Mouse (Mus musculus) kidney, embryonic 14.5 days (tissue): Measurements from ENCODE around the gene Zbtb39. TPM values are rescaled to one million over a fixed set of nuclear protein-coding genes. Genes with fewer than 3 reads are reported as not detected.

ENCODE experiments used
- polyA plus RNA-seq: library from polyadenylated mRNA; unstranded; fragments of >200 nt; fragmentation: Nextera tagmentation; extraction: Ambion mirVana; gene quantifications from 2 replicates; pipeline ENCODE4 v1.2.1, GENCODE M21; 2014

The Zbtb39 gene
- polyA plus RNA-seq, 1 experiment from 2014 or later, result 7.6 TPM

Other genes starting within 250 kb of the Zbtb39 start
- gene Stac3, start 237.9 kb upstream of the Zbtb39 start, polyA plus RNA-seq, result 0.39 and 0.50 TPM in 2 replicates
- gene Ndufa4l2, start 224.6 kb upstream of the Zbtb39 start, polyA plus RNA-seq, result 27.1 and 32.7 TPM in 2 replicates
- gene Shmt2, start 217.1 kb upstream of the Zbtb39 start, polyA plus RNA-seq, result 68.9 and 99.8 TPM in 2 replicates
- gene Nxph4, start 205.0 kb upstream of the Zbtb39 start, polyA plus RNA-seq, result 0.49 and 1.2 TPM in 2 replicates
- gene Lrp1, start 118.4 kb upstream of the Zbtb39 start, polyA plus RNA-seq, result 44.2 and 54.9 TPM in 2 replicates
- 14.0 and 18.9 TPM in 2 replicates for gene Stat6, start 96.6 kb upstream of the Zbtb39 start, polyA plus RNA-seq
- 7.6 and 12.4 TPM in 2 replicates for gene Nemp1, start 72.6 kb upstream of the Zbtb39 start, polyA plus RNA-seq
- 19.0 and 19.8 TPM in 2 replicates for gene Nab2, start 71.0 kb upstream of the Zbtb39 start, polyA plus RNA-seq
- 0.20 and 0.45 TPM in 2 replicates for gene Myo1a, start 34.4 kb upstream of the Zbtb39 start, polyA plus RNA-seq
- gene Tac2, start 15.1 kb upstream of the Zbtb39 start, polyA plus RNA-seq, result 1.6 and 2.8 TPM in 2 replicates
- gene Gpr182, start 12.2 kb downstream of the Zbtb39 start, polyA plus RNA-seq, result 2.0 and 3.7 TPM in 2 replicates
- gene Rdh1, start 20.2 kb downstream of the Zbtb39 start, polyA plus RNA-seq, result 0.05 and 0.07 TPM in 2 replicates
- 0.26 TPM in 1 of 2 replicates, not detected in the other for gene Rdh16f1, start 20.2 kb downstream of the Zbtb39 start, polyA plus RNA-seq
- gene Rdh9, start 36.8 kb downstream of the Zbtb39 start, polyA plus RNA-seq, result 0.32 TPM in 1 of 2 replicates, not detected in the other
- gene Rdh16, start 61.6 kb downstream of the Zbtb39 start, polyA plus RNA-seq, result 0.07 and 0.14 TPM in 2 replicates
- not detected in 2 replicates for gene Rdh19, start 110.4 kb downstream of the Zbtb39 start, polyA plus RNA-seq
- gene Rdh16f2, start 126.9 kb downstream of the Zbtb39 start, polyA plus RNA-seq, result not detected in 2 replicates
- not detected in 2 replicates for gene Rdh7, start 149.3 kb downstream of the Zbtb39 start, polyA plus RNA-seq
- gene Sdr9c7, start 159.0 kb downstream of the Zbtb39 start, polyA plus RNA-seq, result not detected in 2 replicates